Mouse (Mus musculus): ENCODE data around the gene Ctsd. TPM values are rescaled to one million over a fixed set of nuclear protein-coding genes. Genes with fewer than 3 reads are reported as not detected.
"Not testable (repeated sequence)": the region's sequence is repeated elsewhere in the genome, so short reads cannot be mapped to it uniquely, and the experiment has no call there.

Ctsd gene
- total RNA-seq, 2 experiments from 2014 or later, result 536 to 544 TPM

GRCm38 (mm10) chr7:142340269-142340970, 47.4 kb downstream of the Ctsd start:
- no peak for DNase-seq (ENCODE audit: low spot score in 2 of 2)

GRCm38 (mm10) chr7:142335151-142335550, 52.7 kb downstream of the Ctsd start:
- no peak for DNase-seq (ENCODE audit: low spot score in 2 of 2)

- peak; percentile 78 to 85 for DNase-seq (ENCODE audit: low spot score in 2 of 2)
These were observed 53.6 kb downstream of the Ctsd start for GRCm38 (mm10) chr7:142334246-142334645.

- DNase-seq (ENCODE audit: low spot score in 2 of 2), result not testable (repeated sequence)
These were observed 55.1 kb downstream of the Ctsd start for GRCm38 (mm10) chr7:142332741-142333140.

- no peak for DNase-seq (ENCODE audit: low spot score in 2 of 2)
These were observed 56.6 kb downstream of the Ctsd start for GRCm38 (mm10) chr7:142331281-142331680.

DNA sequence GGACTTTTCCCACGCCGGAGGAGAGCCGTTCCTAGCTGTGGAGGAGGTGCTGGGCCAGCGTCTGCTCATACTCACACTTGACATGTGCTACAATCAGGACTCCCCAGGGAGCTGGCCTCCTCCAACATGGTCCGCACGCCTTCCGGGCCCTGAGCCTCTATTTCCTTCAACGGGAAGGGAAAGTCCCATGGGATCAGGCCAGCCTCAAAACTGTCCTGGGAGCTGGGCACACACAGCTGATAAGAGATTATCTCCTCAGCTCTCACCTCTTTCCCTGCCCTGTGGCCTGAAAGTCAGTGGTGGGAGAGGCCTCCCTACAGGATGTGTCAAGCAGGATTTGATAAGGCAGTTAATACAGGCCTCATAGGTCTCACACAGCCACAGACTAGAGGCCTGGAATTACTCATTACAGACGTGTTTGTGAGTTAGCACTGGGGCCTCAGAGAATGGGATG, 57.5 kb downstream of the Ctsd start:
- no peak for DNase-seq (ENCODE audit: low spot score in 2 of 2)

- DNase-seq (ENCODE audit: low spot score in 2 of 2), result no peak
These were observed 59.3 kb downstream of the Ctsd start for GRCm38 (mm10) chr7:142328507-142328906.

- DNase-seq (ENCODE audit: low spot score in 2 of 2), result no peak
These were observed 61.0 kb downstream of the Ctsd start for GRCm38 (mm10) chr7:142326714-142327445.

Other genes starting within 250 kb of the Ctsd start
- not detected for gene Gm45337, start 243.4 kb downstream of the Ctsd start, total RNA-seq (2021)
- not detected for gene Gm29735, start 230.9 kb downstream of the Ctsd start, total RNA-seq (2021)
- gene Gm4553, start 222.3 kb downstream of the Ctsd start, total RNA-seq (2021), result not detected
- not detected for gene Krtap5-2, start 212.0 kb downstream of the Ctsd start, total RNA-seq (2021)
- not detected for gene Gm10153, start 197.6 kb downstream of the Ctsd start, total RNA-seq (2021)
- gene Krtap5-3, start 186.7 kb downstream of the Ctsd start, total RNA-seq (2021), result not detected
- not detected for gene Gm7579, start 176.2 kb downstream of the Ctsd start, total RNA-seq (2021)
- not detected for gene Krtap5-5, start 158.1 kb downstream of the Ctsd start, total RNA-seq (2021)
- not detected for gene Gm40460, start 147.0 kb downstream of the Ctsd start, total RNA-seq (2021)
- not detected for gene Gm2431, start 129.7 kb downstream of the Ctsd start, total RNA-seq (2021)
- not detected for gene Gm4559, start 113.7 kb downstream of the Ctsd start, total RNA-seq (2021)
- not detected for gene Krtap5-1, start 90.9 kb downstream of the Ctsd start, total RNA-seq (2021)
- gene Krtap5-4, start 84.5 kb downstream of the Ctsd start, total RNA-seq (2021), result not detected
- gene Ifitm10, start 14.3 kb downstream of the Ctsd start, total RNA-seq (2021), result 1 to 10 TPM; 5.1 to 6.2 TPM
- gene Gm49369, start 5.4 kb downstream of the Ctsd start, total RNA-seq (2021), result 1 to 10 TPM in 1 of 2 experiments, under 1 TPM in 1; 0.48 to 4.3 TPM
- gene Syt8, start 46.8 kb upstream of the Ctsd start, total RNA-seq (2021), result not detected
- 100 to 1,000 TPM in 1 of 2 experiments, 10 to 100 TPM in 1; 79.5 to 219 TPM for gene Tnni2, start 53.8 kb upstream of the Ctsd start, total RNA-seq (2021)
- 10 to 100 TPM; 25.1 to 43.0 TPM for gene Lsp1, start 72.8 kb upstream of the Ctsd start, total RNA-seq (2021)
- 100 to 1,000 TPM; 118 to 299 TPM for gene Tnnt3, start 110.8 kb upstream of the Ctsd start, total RNA-seq (2021)
- 1 to 10 TPM; 8.2 to 9.5 TPM for gene Mrpl23, start 144.6 kb upstream of the Ctsd start, total RNA-seq (2021)